Comparison of ENCODE assay signal across 9 mouse cellular contexts in genomic region chr17:28874825-28875224, GRCm38 (mm10). TPM values are rescaled to one million over a fixed set of nuclear protein-coding genes. Genes with fewer than 3 reads are reported as not detected.
DNase-seq lines count a peak whose midpoint lies in the region; ATAC-seq lines count a peak whose summit lies in the region.
"Had no signal": no experiment of that assay in that cellular context is flagged by ENCODE, and none has a peak within 500 bp of the region (broad histone marks: within the 10 kb centered on the region; RNA-seq: fewer than 3 reads in every experiment).

No protein-coding gene starts in this region.

- H3K9me3 ChIP-seq in heart, embryonic 12.5 days (replicated peaks): no peaks in the 10 kb centered on the region
- H3K9me3 ChIP-seq in lung, embryonic 15.5 days: no peaks in the 10 kb centered on the region
- no peaks in the 10 kb centered on the region for H3K9me3 ChIP-seq in forebrain, embryonic 12.5 days
- no peaks in the 10 kb centered on the region for H3K9me3 ChIP-seq in liver, embryonic 11.5 days (ENCODE audit: control insufficient read depth, low read length)

- 0 out of 2 replicates have a peak, but pooled peaks cover 9% of the 10 kb centered on the region for H3K27me3 ChIP-seq in heart, embryonic 12.5 days (replicated peaks)
- H3K27me3 ChIP-seq in lung, embryonic 15.5 days: no peaks in the 10 kb centered on the region
- peaks cover 12% of the 10 kb centered on the region for H3K27me3 ChIP-seq in forebrain, embryonic 12.5 days
- H3K27me3 ChIP-seq in liver, embryonic 11.5 days (replicated peaks; ENCODE audit: control insufficient read depth, insufficient read depth, low read length): no peaks in the 10 kb centered on the region; the same call in 1 of the 2 replicates

- H3K4me1 ChIP-seq in heart, embryonic 12.5 days (replicated peaks): peaks cover 11% of the 10 kb centered on the region
- peaks cover 15% of the 10 kb centered on the region for H3K4me1 ChIP-seq in lung, embryonic 15.5 days
- H3K4me1 ChIP-seq in forebrain, embryonic 12.5 days: peaks cover 9% of the 10 kb centered on the region
- H3K4me1 ChIP-seq in liver, embryonic 11.5 days (replicated peaks; ENCODE audit: control insufficient read depth, insufficient read depth, low read length): no peaks in the 10 kb centered on the region; the same call in none of the 2 replicates

- 0 out of 2 replicates have a peak overlapping the region, but pooled peaks have one; percentile 37 for H3K9ac ChIP-seq in heart, embryonic 12.5 days
- no peak overlapping the region for H3K9ac ChIP-seq in lung, embryonic 15.5 days
- no peak overlapping the region for H3K9ac ChIP-seq in forebrain, embryonic 12.5 days
- H3K9ac ChIP-seq in liver, embryonic 11.5 days (ENCODE audit: low read depth, low read length): no peak overlapping the region

- peak; percentile 67 for DNase-seq in gastrocnemius, adult 18-20 months (ENCODE audit: low spot score)
- DNase-seq in gastrocnemius, postnatal 4 days (ENCODE audit: low spot score in 2 of 2): no peak
- peak; percentile 50 to 74 for DNase-seq in adrenal gland, adult 18-20 months (ENCODE audit: low spot score in 2 of 2)
- DNase-seq in spleen, postnatal 14 days (ENCODE audit: low spot score in 2 of 2): no peak
- no peak for DNase-seq in liver, embryonic 11.5 days (ENCODE audit: low spot score)

- H3K36me3 ChIP-seq in heart, embryonic 12.5 days: no peaks in the 10 kb centered on the region
- H3K36me3 ChIP-seq in lung, embryonic 15.5 days: no peaks in the 10 kb centered on the region
- H3K36me3 ChIP-seq in forebrain, embryonic 12.5 days (replicated peaks): no peaks in the 10 kb centered on the region
- H3K36me3 ChIP-seq in liver, embryonic 11.5 days (ENCODE audit: control insufficient read depth, insufficient read depth, low read length): no peaks in the 10 kb centered on the region

- no peak overlapping the region for H3K4me3 ChIP-seq in heart, embryonic 12.5 days
- H3K4me3 ChIP-seq in lung, embryonic 15.5 days: no peak overlapping the region
- H3K4me3 ChIP-seq in forebrain, embryonic 12.5 days (replicated peaks): no peak overlapping the region
- no peak overlapping the region for H3K4me3 ChIP-seq in liver, embryonic 11.5 days (ENCODE audit: low read depth, low read length)

- WGBS in heart, embryonic 12.5 days: 38% methylated on average over 7 of the region's 7 CpGs
- WGBS in lung, embryonic 15.5 days: 41% methylated on average over 7 of the region's 7 CpGs
- 88% methylated on average over 7 of the region's 7 CpGs for WGBS in forebrain, embryonic 12.5 days
- WGBS in liver, embryonic 11.5 days: 57% methylated on average over 7 of the region's 7 CpGs

- peak overlapping the region; percentile 25; the same call in 1 of the 2 replicates for H3K27ac ChIP-seq in heart, embryonic 12.5 days (ENCODE audit: poor library complexity, severe bottlenecking)
- no peak overlapping the region for H3K27ac ChIP-seq in lung, embryonic 15.5 days
- H3K27ac ChIP-seq in forebrain, embryonic 12.5 days: no peak overlapping the region
- no peak overlapping the region for H3K27ac ChIP-seq in liver, embryonic 11.5 days (ENCODE audit: low read depth, low read length)

- H3K4me2 ChIP-seq in heart, embryonic 12.5 days: no peak overlapping the region
- peak overlapping the region; percentile 6; the same call in 1 of the 2 replicates for H3K4me2 ChIP-seq in lung, embryonic 15.5 days
- H3K4me2 ChIP-seq in forebrain, embryonic 12.5 days: no peak overlapping the region
- H3K4me2 ChIP-seq in liver, embryonic 11.5 days: no peak overlapping the region

- no peak; the same call in 1 of the 2 replicates for ATAC-seq in heart, embryonic 12.5 days (ENCODE audit: insufficient number of reproducible peaks, low FRiP score)
- no peak for ATAC-seq in lung, embryonic 15.5 days (ENCODE audit: borderline replicate concordance, extremely low read depth, low FRiP score, low TSS enrichment)
- no peak for ATAC-seq in forebrain, embryonic 12.5 days (ENCODE audit: low FRiP score)
- ATAC-seq in liver, embryonic 11.5 days (replicated peaks; ENCODE audit: low FRiP score): no peak

RNA-seq across cellular contexts. Expression of gene Pnpla1, which starts 16.6 kb away (rescaled TPM):
- under 1 TPM in 1 of 2 experiments, not detected in 1; 0.05 TPM for total RNA-seq in gastrocnemius, adult 18-20 months (2021)
- not detected for total RNA-seq in gastrocnemius, postnatal 4 days (2021)
- total RNA-seq in adrenal gland, adult 18-20 months (2021): under 1 TPM in 1 of 2 experiments, not detected in 1; 0.13 TPM
- 0.05 TPM in 1 of 2 replicates, not detected in the other for polyA plus RNA-seq in heart, embryonic 12.5 days (2016; fragmentation: Nextera tagmentation; extraction: Ambion mirVana)
- not detected in 2 replicates for polyA plus RNA-seq in lung, embryonic 15.5 days (2015; fragmentation: Nextera tagmentation; extraction: Ambion mirVana)
- polyA plus RNA-seq in forebrain, embryonic 12.5 days (2016; fragmentation: Nextera tagmentation; extraction: Ambion mirVana): not detected in 2 replicates
- 0.05 TPM in 1 of 2 replicates, not detected in the other for polyA plus RNA-seq in liver, embryonic 11.5 days (2014; fragmentation: Nextera tagmentation; extraction: Ambion mirVana)
- total RNA-seq: CH12.LX had no signal

RNA-seq across cellular contexts. Expression of gene 4930539E08Rik, which starts 40.3 kb away (rescaled TPM):
- not detected for total RNA-seq in gastrocnemius, adult 18-20 months (2021)
- total RNA-seq in gastrocnemius, postnatal 4 days (2021): under 1 TPM; 0.56 to 0.57 TPM
- total RNA-seq in adrenal gland, adult 18-20 months (2021): not detected
- 0.04 and 0.06 TPM in 2 replicates for polyA plus RNA-seq in heart, embryonic 12.5 days (2016; fragmentation: Nextera tagmentation; extraction: Ambion mirVana)
- polyA plus RNA-seq in lung, embryonic 15.5 days (2015; fragmentation: Nextera tagmentation; extraction: Ambion mirVana): 0.05 and 0.12 TPM in 2 replicates
- 0.23 TPM in 2 replicates for polyA plus RNA-seq in forebrain, embryonic 12.5 days (2016; fragmentation: Nextera tagmentation; extraction: Ambion mirVana)
- polyA plus RNA-seq in liver, embryonic 11.5 days (2014; fragmentation: Nextera tagmentation; extraction: Ambion mirVana): 0.08 and 0.48 TPM in 2 replicates

Comparison
In these comparisons a context has a peak if more than half of its experiments do, and no peak if none do; other contexts are left out.
1. DNase-seq: peak in gastrocnemius, adult 18-20 months (single experiment) and adrenal gland, adult 18-20 months (2 of 2); none in gastrocnemius, postnatal 4 days (0 of 2), spleen, postnatal 14 days (0 of 2) and liver, embryonic 11.5 days (single experiment).